Mouse (Mus musculus) MEL (cell line): ENCODE measurements around the gene Cep55. TPM values are rescaled to one million over a fixed set of nuclear protein-coding genes. Genes with fewer than 3 reads are reported as not detected.

ENCODE experiments used
- DNase-seq: peaks from one replicate; pipeline ENCODE4 v3.0.0; 2011; ENCODE audit warnings: low read depth, low spot score
- H3K27ac ChIP-seq: 2 replicates; pipeline ENCODE4 v1.5.1; 2012; ENCODE audit warnings: low read depth, mild to moderate bottlenecking, control low read depth, low read length, moderate library complexity; ENCODE audit not compliant: control insufficient read depth
- H3K27me3 ChIP-seq, 2 experiments: fragments of 150-350 bp in 1 of 2; sonication (generic) in 1 of 2; 2 replicates each; pipeline ENCODE4 v1.6.1; 2012; ENCODE audit warnings: low read length in 2 of 2, mild to moderate bottlenecking in 2 of 2, improper control_type of control experiment in 1 of 2, moderate library complexity in 1 of 2; ENCODE audit not compliant: insufficient read depth in 2 of 2, control insufficient read depth in 1 of 2
- H3K36me3 ChIP-seq, 2 experiments: 2 replicates each; pipeline ENCODE4 v1.6.1; 2012 to 2014; ENCODE audit warnings: low read length in 2 of 2, improper control_type of control experiment in 1 of 2, inconsistent platforms in 1 of 2, mild to moderate bottlenecking in 1 of 2; ENCODE audit not compliant: insufficient read depth in 2 of 2, control insufficient read depth in 1 of 2
- H3K4me1 ChIP-seq, 2 experiments: fragments of 150-350 bp in 1 of 2; sonication (generic) in 1 of 2; 2 replicates each; pipeline ENCODE4 v1.6.1; 2012; ENCODE audit warnings: low read length in 2 of 2, improper control_type of control experiment in 1 of 2, mild to moderate bottlenecking in 1 of 2; ENCODE audit not compliant: insufficient read depth in 2 of 2, control insufficient read depth in 1 of 2
- H3K4me3 ChIP-seq, 2 experiments: fragments of 150-350 bp in 1 of 2; sonication (generic) in 1 of 2; 2 replicates each; pipeline ENCODE4 v1.5.1; 2012; ENCODE audit warnings: low read depth in 2 of 2, low read length in 2 of 2, mild to moderate bottlenecking in 2 of 2, moderate library complexity in 2 of 2, control low read depth in 1 of 2, improper control_type of control experiment in 1 of 2; ENCODE audit not compliant: control insufficient read depth in 1 of 2, insufficient read depth in 1 of 2
- H3K79me2 ChIP-seq: 2 replicates; pipeline ENCODE4 v1.6.1; 2012; ENCODE audit warnings: mild to moderate bottlenecking, low read length, moderate library complexity; ENCODE audit not compliant: control insufficient read depth, poor library complexity, insufficient read depth
- H3K9ac ChIP-seq: 2 replicates; pipeline ENCODE4 v1.6.1; 2012; ENCODE audit warnings: low read depth, mild to moderate bottlenecking, control low read depth, low read length, moderate library complexity; ENCODE audit not compliant: control insufficient read depth, poor library complexity, severe bottlenecking
- H3K9me3 ChIP-seq: fragments of 150-350 bp; sonication (generic); replicated peaks from 2 replicates; pipeline ENCODE4 v1.6.1; 2012; ENCODE audit warnings: mild to moderate bottlenecking, low read length, improper control_type of control experiment, moderate library complexity; ENCODE audit not compliant: insufficient read depth
- CHD1 ChIP-seq: IDR thresholded peaks from 2 replicates; pipeline ENCODE4 v1.6.1; 2012; ENCODE audit warnings: low read depth, mild to moderate bottlenecking, inconsistent platforms, low read length, improper control_type of control experiment
- EP300 ChIP-seq, 2 experiments: IDR thresholded peaks; 2 replicates each; pipeline ENCODE4 v1.6.1; 2011; ENCODE audit warnings: improper control_type of control experiment in 2 of 2, low read length in 2 of 2, low read depth in 1 of 2, mild to moderate bottlenecking in 1 of 2
- ETS1 ChIP-seq: IDR thresholded peaks from 2 replicates; pipeline ENCODE4 v1.6.1; 2012; ENCODE audit warnings: low read depth, mild to moderate bottlenecking, inconsistent platforms, low read length, improper control_type of control experiment, moderate library complexity
- GABPA ChIP-seq: IDR thresholded peaks from 2 replicates; pipeline ENCODE4 v1.6.1; 2012; ENCODE audit warnings: low read depth, mild to moderate bottlenecking, inconsistent platforms, low read length, improper control_type of control experiment, moderate library complexity
- HCFC1 ChIP-seq: IDR thresholded peaks from 2 replicates; pipeline ENCODE4 v1.6.1; 2012; ENCODE audit warnings: low read depth, mild to moderate bottlenecking, inconsistent platforms, low read length, improper control_type of control experiment, moderate library complexity
- JUND ChIP-seq: IDR thresholded peaks from 2 replicates; pipeline ENCODE4 v1.6.1; 2011; ENCODE audit warnings: low read depth, mild to moderate bottlenecking, improper control_type of control experiment, low read length
- MAFK ChIP-seq: IDR thresholded peaks from 2 replicates; pipeline ENCODE4 v1.6.1; 2011; ENCODE audit warnings: low read depth, mild to moderate bottlenecking, low read length, improper control_type of control experiment, borderline replicate concordance
- MAX ChIP-seq: IDR thresholded peaks from 2 replicates; pipeline ENCODE4 v1.6.1; 2011; ENCODE audit warnings: low read length, improper control_type of control experiment
- MAZ ChIP-seq: IDR thresholded peaks from 2 replicates; pipeline ENCODE4 v1.6.1; 2012; ENCODE audit warnings: low read depth, mild to moderate bottlenecking, inconsistent platforms, low read length, improper control_type of control experiment
- MEF2A ChIP-seq: IDR thresholded peaks from 2 replicates; pipeline ENCODE4 v1.6.1; 2014; ENCODE audit warnings: low read depth, mild to moderate bottlenecking, inconsistent platforms, low read length, improper control_type of control experiment; ENCODE audit not compliant: poor library complexity, insufficient replicate concordance, severe bottlenecking; ENCODE audit errors: extremely low read depth
- MYB ChIP-seq: IDR thresholded peaks from 2 replicates; pipeline ENCODE4 v1.6.1; 2011; ENCODE audit warnings: mild to moderate bottlenecking, low read depth, low read length, improper control_type of control experiment
- MYC ChIP-seq: IDR thresholded peaks from 2 replicates; pipeline ENCODE4 v1.6.1; 2011; ENCODE audit warnings: low read depth, mild to moderate bottlenecking, low read length, improper control_type of control experiment, moderate library complexity
- NRF1 ChIP-seq: IDR thresholded peaks from 2 replicates; pipeline ENCODE4 v1.6.1; 2014; ENCODE audit warnings: low read depth, mild to moderate bottlenecking, inconsistent platforms, low read length, improper control_type of control experiment, moderate library complexity; ENCODE audit not compliant: poor library complexity, insufficient read depth, severe bottlenecking
- POLR2AphosphoS2 ChIP-seq: IDR thresholded peaks from 2 replicates; pipeline ENCODE4 v1.6.1; 2011; ENCODE audit warnings: low read length, improper control_type of control experiment
- POLR2AphosphoS5 ChIP-seq: IDR thresholded peaks from 2 replicates; pipeline ENCODE4 v1.6.1; 2012; ENCODE audit warnings: low read depth, borderline replicate concordance, mild to moderate bottlenecking, inconsistent platforms, low read length, moderate library complexity, mixed read lengths
- TBP ChIP-seq: IDR thresholded peaks from 2 replicates; pipeline ENCODE4 v1.8.0; 2011; ENCODE audit warnings: low read depth, low read length, improper control_type of control experiment
- TCF12 ChIP-seq: IDR thresholded peaks from 2 replicates; pipeline ENCODE4 v1.6.1; 2014; ENCODE audit warnings: low read depth, mild to moderate bottlenecking, inconsistent platforms, low read length, improper control_type of control experiment, moderate library complexity
- USF1 ChIP-seq: IDR thresholded peaks from 2 replicates; pipeline ENCODE4 v1.6.1; 2014; ENCODE audit warnings: low read depth, mild to moderate bottlenecking, inconsistent platforms, low read length, improper control_type of control experiment, moderate library complexity
- ZC3H11A ChIP-seq: IDR thresholded peaks from 2 replicates; pipeline ENCODE4 v1.6.1; 2012; ENCODE audit warnings: low read depth, mild to moderate bottlenecking, inconsistent platforms, low read length, improper control_type of control experiment
- ZKSCAN1 ChIP-seq: IDR thresholded peaks from 2 replicates; pipeline ENCODE4 v1.6.1; 2012; ENCODE audit warnings: low read depth, mild to moderate bottlenecking, inconsistent platforms, low read length, improper control_type of control experiment, moderate library complexity
- ZNF384 ChIP-seq: IDR thresholded peaks from 2 replicates; pipeline ENCODE4 v1.6.1; 2012; ENCODE audit warnings: low read depth, mild to moderate bottlenecking, inconsistent platforms, low read length, improper control_type of control experiment
- polyA plus RNA-seq, 2 experiments: library from polyadenylated mRNA; stranded (reverse) in 1 of 2; unstranded in 1 of 2; fragments of >175 nt in 1 of 2; fragments of >200 nt in 1 of 2; gene quantifications; 2 replicates each; pipeline versions ENCODE4 v1.2.1 to v1.2.4; 2012; ENCODE audit warnings: low replicate concordance in 2 of 2, low read depth in 1 of 2; ENCODE audit not compliant: insufficient read length in 2 of 2, insufficient read depth in 1 of 2, missing spikeins in 1 of 2
- total RNA-seq: library from RNA; depleted of rRNA; stranded (reverse); fragments of 300-350 nt; gene quantifications from 2 replicates; pipeline ENCODE4 v1.2.3, GENCODE M21; 2012

Gene Cep55
- total and polyA plus RNA-seq, 3 experiments, result 11.1 to 17.1 TPM; not detected in 1

GRCm38 (mm10) chr19:38026211-38026624, 28.6 kb upstream of the Cep55 start:
- Histone ChIP-seq H3K4me1 (no peaks in the 10 kb centered on the region; a peak in 1 of 4 replicates), H3K9ac (no peak overlapping the region), H3K79me2 (no peaks in the 10 kb centered on the region), H3K9me3 (no peaks in the 10 kb centered on the region), H3K27me3 (no peaks in the 10 kb centered on the region), H3K4me3 (no peak overlapping the region), H3K36me3 (no peaks in the 10 kb centered on the region), H3K27ac (no peak overlapping the region)
- no peak for TF ChIP-seq USF1
- no peak for TF ChIP-seq NRF1
- TF ChIP-seq ZNF384, result no peak
- no peak for TF ChIP-seq TCF12
- TF ChIP-seq MAFK, result no peak
- TF ChIP-seq EP300 (IDR thresholded peaks at IDR 0.05; ENCODE audit: low read depth in 1 of 2, low read length in 2 of 2), result no peak
- no peak for TF ChIP-seq MAX
- TF ChIP-seq MYB, result no peak
- TF ChIP-seq POLR2AphosphoS5, result no peak
- TF ChIP-seq ZC3H11A, result no peak
- TF ChIP-seq ETS1, result no peak
- no peak for TF ChIP-seq GABPA
- TF ChIP-seq MAZ, result no peak
- no peak for TF ChIP-seq CHD1
- no peak for DNase-seq

GRCm38 (mm10) chr19:38027389-38027788, 27.4 kb upstream of the Cep55 start:
- H3K27me3 ChIP-seq, result no peaks in the 10 kb centered on the region; a peak in 1 of 4 replicates
- H3K4me1 ChIP-seq, result no peaks in the 10 kb centered on the region; a peak in 1 of 4 replicates
- no peak for DNase-seq
- no peaks in the 10 kb centered on the region for H3K36me3 ChIP-seq
- H3K27ac ChIP-seq, result no peak overlapping the region
- no peaks in the 10 kb centered on the region for H3K9me3 ChIP-seq
- TF ChIP-seq CHD1, result no peak
- no peak for TF ChIP-seq JUND
- TF ChIP-seq TBP, result no peak
- no peak for TF ChIP-seq MYC
- TF ChIP-seq ZKSCAN1, result no peak
- no peak for TF ChIP-seq MEF2A
- no peak for TF ChIP-seq MAZ
- no peak for TF ChIP-seq HCFC1
- no peak for TF ChIP-seq POLR2AphosphoS2
- no peak overlapping the region for H3K4me3 ChIP-seq
- no peak overlapping the region for H3K9ac ChIP-seq
- no peaks in the 10 kb centered on the region for H3K79me2 ChIP-seq
